Mouse (Mus musculus) forebrain, embryonic 12.5 days (tissue): ENCODE measurements around the gene Tarbp2. TPM values are rescaled to one million over a fixed set of nuclear protein-coding genes. Genes with fewer than 3 reads are reported as not detected.
A peak's percentile ranks its signal among the peaks of the same experiment; 100 is the strongest.

Experiments
- ATAC-seq: fragments of 200-750 bp; cut with Nextera tagmentation; 2 replicates; pipeline ENCODE4 v1.8.0; 2017; ENCODE audit warnings: moderate TSS enrichment; ENCODE audit not compliant: low FRiP score
- H3K27ac ChIP-seq: fragments of 300-500 bp; sonication (generic); 2 replicates; pipeline ENCODE4 v1.5.1; 2016; ENCODE audit warnings: mild to moderate bottlenecking
- H3K27me3 ChIP-seq: fragments of 300-500 bp; sonication (generic); 2 replicates; pipeline ENCODE4 v1.6.1; 2016; ENCODE audit warnings: mild to moderate bottlenecking
- H3K36me3 ChIP-seq: fragments of 300-500 bp; sonication (generic); replicated peaks from 2 replicates; pipeline ENCODE4 v1.6.1; 2016; ENCODE audit warnings: mild to moderate bottlenecking
- H3K4me1 ChIP-seq: fragments of 300-500 bp; sonication (generic); 2 replicates; pipeline ENCODE4 v1.6.1; 2016
- H3K4me2 ChIP-seq: fragments of 300-500 bp; sonication (generic); 2 replicates; pipeline ENCODE4 v1.6.1; 2016; ENCODE audit warnings: mild to moderate bottlenecking, moderate library complexity
- H3K4me3 ChIP-seq: fragments of 300-500 bp; sonication (generic); replicated peaks from 2 replicates; pipeline ENCODE4 v1.5.1; 2016; ENCODE audit warnings: mild to moderate bottlenecking
- H3K9ac ChIP-seq: fragments of 300-500 bp; sonication (generic); 2 replicates; pipeline ENCODE4 v1.6.1; 2016; ENCODE audit warnings: mild to moderate bottlenecking
- H3K9me3 ChIP-seq: fragments of 300-500 bp; sonication (generic); 2 replicates; pipeline ENCODE4 v1.6.1; 2016
- WGBS: fragments of 180-500 bp; shearing (Covaris S2); methylation state at CpG from one replicate; pipeline ENCODE4 v1.1.7; 2016; 5-methylcytosine and 5-hydroxymethylcytosine counted together
- polyA plus RNA-seq: library from polyadenylated mRNA; unstranded; fragments of >200 nt; fragmentation: Nextera tagmentation; extraction: Ambion mirVana; gene quantifications from 2 replicates; pipeline ENCODE4 v1.2.1, GENCODE M21; 2016

Tarbp2 gene
- polyA plus RNA-seq, 1 experiment from 2014 or later = 91.9 TPM

- Histone ChIP-seq H3K27ac (no peak overlapping the region), H3K4me1 (no peaks in the 10 kb centered on the region), H3K4me3 (no peak overlapping the region), H3K9ac (no peak overlapping the region), H3K9me3 (no peaks in the 10 kb centered on the region), H3K4me2 (no peak overlapping the region), H3K36me3 (peaks cover 94% of the 10 kb centered on the region), H3K27me3 (no peaks in the 10 kb centered on the region)
- WGBS = 77% methylated on average over 3 of the region's 3 CpGs
- no peak for ATAC-seq
Measured at GRCm38 (mm10) chr15:102499370-102499769, 18.6 kb upstream of the Tarbp2 start.

- H3K9ac ChIP-seq = no peak overlapping the region
- H3K4me3 ChIP-seq = no peak overlapping the region
- no peaks in the 10 kb centered on the region for H3K4me1 ChIP-seq
- H3K27ac ChIP-seq = no peak overlapping the region
- no peaks in the 10 kb centered on the region for H3K9me3 ChIP-seq
- peaks cover 94% of the 10 kb centered on the region for H3K36me3 ChIP-seq
- H3K27me3 ChIP-seq = no peaks in the 10 kb centered on the region
- 91% methylated on average over 6 of the region's 6 CpGs for WGBS
- H3K4me2 ChIP-seq = no peak overlapping the region
- ATAC-seq = no peak
Measured at GRCm38 (mm10) chr15:102499851-102500250, 18.1 kb upstream of the Tarbp2 start.

GRCm38 (mm10) chr15:102500479-102500878 lies 17.5 kb upstream of the Tarbp2 start:
- H3K9me3 ChIP-seq = no peaks in the 10 kb centered on the region
- 0 out of 2 replicates have a peak, but pooled peaks have one; percentile 10 for ATAC-seq
- no peak overlapping the region for H3K4me3 ChIP-seq
- H3K4me1 ChIP-seq = no peaks in the 10 kb centered on the region
- no peak overlapping the region for H3K27ac ChIP-seq
- 95% methylated on average over 5 of the region's 5 CpGs for WGBS
- no peak overlapping the region for H3K4me2 ChIP-seq
- no peaks in the 10 kb centered on the region for H3K27me3 ChIP-seq
- peaks cover 94% of the 10 kb centered on the region for H3K36me3 ChIP-seq
- no peak overlapping the region for H3K9ac ChIP-seq

GRCm38 (mm10) chr15:102501084-102501814 lies 16.7 kb upstream of the Tarbp2 start:
- no peak overlapping the region for H3K27ac ChIP-seq
- peaks cover 90% of the 10 kb centered on the region for H3K36me3 ChIP-seq
- H3K4me3 ChIP-seq = no peak overlapping the region
- H3K27me3 ChIP-seq = no peaks in the 10 kb centered on the region
- no peak overlapping the region for H3K4me2 ChIP-seq
- no peaks in the 10 kb centered on the region for H3K9me3 ChIP-seq
- H3K4me1 ChIP-seq = no peaks in the 10 kb centered on the region
- H3K9ac ChIP-seq = no peak overlapping the region
- 90% methylated on average over 19 of the region's 19 CpGs for WGBS
- no peak for ATAC-seq

- H3K27me3 ChIP-seq = no peaks in the 10 kb centered on the region
- H3K27ac ChIP-seq = no peak overlapping the region
- H3K9me3 ChIP-seq = no peaks in the 10 kb centered on the region
- no peak overlapping the region for H3K9ac ChIP-seq
- peaks cover 83% of the 10 kb centered on the region for H3K36me3 ChIP-seq
- H3K4me3 ChIP-seq = no peak overlapping the region
- no peak overlapping the region for H3K4me2 ChIP-seq
- H3K4me1 ChIP-seq = no peaks in the 10 kb centered on the region
- ATAC-seq = no peak
- WGBS = 79% methylated on average over 9 of the region's 9 CpGs
Measured at GRCm38 (mm10) chr15:102502254-102502840, 15.6 kb upstream of the Tarbp2 start.

- Histone ChIP-seq H3K36me3 (peaks cover 81% of the 10 kb centered on the region), H3K4me3 (no peak within 1 kb of the TSS), H3K4me1 (peaks cover 2% of the 10 kb centered on the region; the same call in 1 of the 2 replicates), H3K4me2 (no peak within 1 kb of the TSS), H3K9ac (no peak within 1 kb of the TSS), H3K27me3 (no peaks in the 10 kb centered on the region), H3K9me3 (no peaks in the 10 kb centered on the region), H3K27ac (no peak within 1 kb of the TSS)
- no peak for ATAC-seq
- 94% methylated on average over 1 of the region's 1 CpGs for WGBS
Measured at GRCm38 (mm10) chr15:102503447-102503846, 14.5 kb upstream of the Tarbp2 start, which contains the start of gene Gm10337. Gm10337 (plus strand) TSS chr15:102503722.

GRCm38 (mm10) chr15:102503924-102504782 lies 13.8 kb upstream of the Tarbp2 start:
- no peak overlapping the region for H3K4me2 ChIP-seq
- WGBS = 90% methylated on average over 9 of the region's 9 CpGs
- no peaks in the 10 kb centered on the region for H3K9me3 ChIP-seq
- no peak overlapping the region for H3K9ac ChIP-seq
- H3K36me3 ChIP-seq = peaks cover 78% of the 10 kb centered on the region
- H3K27ac ChIP-seq = no peak overlapping the region
- peaks cover 5% of the 10 kb centered on the region; the same call in 1 of the 2 replicates for H3K4me1 ChIP-seq
- H3K27me3 ChIP-seq = no peaks in the 10 kb centered on the region
- H3K4me3 ChIP-seq = no peak overlapping the region
- no peak for ATAC-seq

GRCm38 (mm10) chr15:102505073-102505769 lies 12.8 kb upstream of the Tarbp2 start:
- H3K36me3 ChIP-seq = peaks cover 68% of the 10 kb centered on the region
- no peak for ATAC-seq
- no peaks in the 10 kb centered on the region for H3K27me3 ChIP-seq
- no peaks in the 10 kb centered on the region for H3K9me3 ChIP-seq
- H3K4me3 ChIP-seq = no peak overlapping the region
- WGBS = 86% methylated on average over 12 of the region's 12 CpGs
- H3K4me1 ChIP-seq = peaks cover 15% of the 10 kb centered on the region
- H3K9ac ChIP-seq = no peak overlapping the region
- 0 out of 2 replicates have a peak overlapping the region, but pooled peaks have one; percentile 13 for H3K27ac ChIP-seq
- no peak overlapping the region; the same call in 1 of the 2 replicates for H3K4me2 ChIP-seq

GRCm38 (mm10) chr15:102505770-102506463 lies 12.1 kb upstream of the Tarbp2 start:
- no peak for ATAC-seq
- H3K36me3 ChIP-seq = peaks cover 61% of the 10 kb centered on the region
- 94% methylated on average over 9 of the region's 9 CpGs for WGBS

GRCm38 (mm10) chr15:102506464-102506830 lies 11.5 kb upstream of the Tarbp2 start:
- Histone ChIP-seq H3K27ac (no peak overlapping the region), H3K27me3 (no peaks in the 10 kb centered on the region), H3K4me1 (peaks cover 26% of the 10 kb centered on the region), H3K4me3 (no peak overlapping the region), H3K4me2 (no peak overlapping the region), H3K36me3 (peaks cover 55% of the 10 kb centered on the region), H3K9ac (no peak overlapping the region), H3K9me3 (no peaks in the 10 kb centered on the region)
- no peak for ATAC-seq
- 79% methylated on average over 2 of the region's 2 CpGs for WGBS

More at GRCm38 (mm10) chr15:102505770-102506463, 12.1 kb upstream of the Tarbp2 start:
- H3K9ac ChIP-seq = no peak overlapping the region
- peaks cover 21% of the 10 kb centered on the region for H3K4me1 ChIP-seq
- no peak overlapping the region for H3K27ac ChIP-seq
- H3K4me3 ChIP-seq = no peak overlapping the region
- H3K27me3 ChIP-seq = no peaks in the 10 kb centered on the region
- no peak overlapping the region for H3K4me2 ChIP-seq
- no peaks in the 10 kb centered on the region for H3K9me3 ChIP-seq

- H3K9me3 ChIP-seq = no peaks in the 10 kb centered on the region
- 96% methylated on average over 1 of the region's 1 CpGs for WGBS
- ATAC-seq = no peak
- no peak overlapping the region for H3K27ac ChIP-seq
- peaks cover 30% of the 10 kb centered on the region for H3K4me1 ChIP-seq
- H3K4me3 ChIP-seq = no peak overlapping the region
- H3K4me2 ChIP-seq = no peak overlapping the region
- no peak overlapping the region for H3K9ac ChIP-seq
- peaks cover 51% of the 10 kb centered on the region for H3K36me3 ChIP-seq
- H3K27me3 ChIP-seq = no peaks in the 10 kb centered on the region
Measured at GRCm38 (mm10) chr15:102506864-102507263, 11.1 kb upstream of the Tarbp2 start.
